Mouse (Mus musculus) cerebellum, adult 2 months (tissue): ENCODE results near the gene Pomt1.

Experiments used
- CTCF ChIP-seq: fragments of 200-500 bp; IDR thresholded peaks from 2 replicates; pipeline ENCODE4 v1.5.1; 2011; ENCODE audit warnings: low read depth, mild to moderate bottlenecking, control low read depth, low read length, moderate library complexity, borderline replicate concordance; ENCODE audit not compliant: insufficient read depth
- POLR2A ChIP-seq: fragments of 200-500 bp; IDR thresholded peaks from 2 replicates; pipeline ENCODE4 v1.6.1; 2011; ENCODE audit warnings: low read length, control low read depth, borderline replicate concordance; ENCODE audit not compliant: insufficient read depth

GRCm38 (mm10) chr2:32191872-32192507 is 44.4 kb upstream of the Pomt1 start:
- TF ChIP-seq POLR2A (no peak), CTCF (peak; percentile 86)
